Mouse (Mus musculus) limb, embryonic 14.5 days (tissue): ENCODE measurements at regions not wholly inside any gene's neighbourhood (a gene's known extent, or its start where the extent isn't known, plus 50 kb on each side); places are given as distances from the start of the nearest gene placed in this dataset.

Experiments
- ATAC-seq: fragments of 200-750 bp; cut with Nextera tagmentation; 2 replicates; pipeline ENCODE4 v1.8.0; 2017; ENCODE audit warnings: low read depth, moderate number of reproducible peaks, moderate TSS enrichment; ENCODE audit not compliant: low FRiP score
- DNase-seq: peaks from one replicate; pipeline ENCODE4 v3.0.0-alpha.2; 2015; ENCODE audit warnings: low spot score
- H3K27ac ChIP-seq: fragments of 300-500 bp; sonication (generic); replicated peaks from 2 replicates; pipeline ENCODE4 v1.5.1; 2014; ENCODE audit warnings: low read depth, mild to moderate bottlenecking, low read length, moderate library complexity, mixed read lengths
- H3K27me3 ChIP-seq: fragments of 300-500 bp; sonication (generic); 2 replicates; pipeline ENCODE4 v1.6.1; 2014; ENCODE audit warnings: low read length, mixed read lengths; ENCODE audit not compliant: control insufficient read depth, insufficient read depth
- H3K36me3 ChIP-seq: fragments of 300-500 bp; sonication (generic); 2 replicates; pipeline ENCODE4 v1.6.1; 2014; ENCODE audit warnings: mild to moderate bottlenecking, low read length, moderate library complexity, mixed read lengths; ENCODE audit not compliant: control insufficient read depth, insufficient read depth
- H3K4me1 ChIP-seq: fragments of 300-500 bp; sonication (generic); 2 replicates; pipeline ENCODE4 v1.6.1; 2014; ENCODE audit warnings: antibody characterized with exemption, low read length, mixed read lengths; ENCODE audit not compliant: control insufficient read depth, insufficient read depth
- H3K4me2 ChIP-seq: fragments of 300-500 bp; sonication (generic); replicated peaks from 2 replicates; pipeline ENCODE4 v1.6.1; 2014; ENCODE audit warnings: low read depth, mild to moderate bottlenecking, low read length, moderate library complexity; ENCODE audit not compliant: severe bottlenecking
- H3K4me3 ChIP-seq: fragments of 300-500 bp; sonication (generic); replicated peaks from 2 replicates; pipeline ENCODE4 v1.5.1; 2014; ENCODE audit warnings: low read length
- H3K9ac ChIP-seq: fragments of 300-500 bp; sonication (generic); 2 replicates; pipeline ENCODE4 v1.6.1; 2014; ENCODE audit warnings: mild to moderate bottlenecking, low read depth, low read length, moderate library complexity; ENCODE audit not compliant: severe bottlenecking
- H3K9me3 ChIP-seq: fragments of 300-500 bp; sonication (generic); 2 replicates; pipeline ENCODE4 v1.6.1; 2016; ENCODE audit warnings: low read length; ENCODE audit not compliant: control insufficient read depth
- POLR2A ChIP-seq: fragments of 200-500 bp; IDR thresholded peaks from 2 replicates; pipeline ENCODE4 v1.8.0; 2012; ENCODE audit warnings: inconsistent platforms, mild to moderate bottlenecking, moderate library complexity, borderline replicate concordance; ENCODE audit not compliant: insufficient read depth, insufficient read length; ENCODE audit errors: extremely low read depth
- WGBS: fragments of 180-500 bp; shearing (Covaris S2); extraction: QIAGEN DNeasy Blood & Tissue Kit; methylation state at CpG from one replicate; pipeline ENCODE4 v1.1.7; 2014; 5-methylcytosine and 5-hydroxymethylcytosine counted together

DNA sequence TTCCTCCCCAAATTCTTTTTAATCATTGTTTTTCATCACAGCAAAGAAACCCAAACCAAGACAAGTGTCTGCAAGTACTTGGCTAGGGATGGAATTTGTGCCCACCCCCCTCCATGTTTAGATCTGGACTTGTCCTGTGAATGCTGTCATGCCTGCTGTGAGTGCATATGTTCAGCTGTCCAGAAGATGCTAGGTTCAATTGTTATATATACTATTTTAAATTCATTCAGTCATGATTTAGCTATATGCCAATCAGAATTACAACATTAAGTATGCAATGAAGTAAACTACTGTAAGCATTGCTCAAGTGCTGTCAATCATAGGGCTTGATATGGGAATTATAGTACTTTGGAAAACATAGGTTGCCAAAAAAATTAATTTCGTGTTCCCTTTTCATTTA lies 94.5 kb upstream of the Ppfia2 start:
- ATAC-seq (no peak), DNase-seq (no peak)
- Histone ChIP-seq H3K9me3 (no peaks in the 10 kb centered on the region), H3K36me3 (no peaks in the 10 kb centered on the region), H3K4me1 (no peaks in the 10 kb centered on the region), H3K4me3 (no peak overlapping the region), H3K27ac (no peak overlapping the region), H3K9ac (no peak overlapping the region), H3K27me3 (no peaks in the 10 kb centered on the region), H3K4me2 (no peak overlapping the region)
- no peak for TF ChIP-seq POLR2A
- WGBS, result 71% methylated on average over 1 of the region's 1 CpGs

DNA sequence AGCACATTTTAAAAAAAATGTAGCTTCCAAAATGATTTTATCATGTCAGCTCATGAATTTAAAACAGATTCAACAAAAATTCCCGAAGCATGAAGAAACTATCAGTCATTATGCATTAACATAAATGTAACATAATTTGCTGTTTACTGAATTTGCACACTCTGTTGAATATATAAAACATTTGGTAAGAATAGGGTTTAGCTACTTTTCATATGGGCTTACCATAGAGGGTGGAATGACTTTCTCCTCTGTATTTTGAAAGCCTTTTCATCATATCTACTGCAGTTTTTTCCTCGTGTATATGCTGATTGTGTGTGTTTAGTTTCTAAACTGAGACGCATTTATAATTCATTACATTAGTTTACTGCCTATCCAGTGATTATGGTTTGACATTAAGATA lies 94.0 kb upstream of the Ppfia2 start:
- no peak overlapping the region for H3K4me3 ChIP-seq
- 79% methylated on average over 3 of the region's 3 CpGs for WGBS
- no peak overlapping the region for H3K27ac ChIP-seq
- DNase-seq (no peak), ATAC-seq (no peak)
- H3K9me3 ChIP-seq, result no peaks in the 10 kb centered on the region
- TF ChIP-seq POLR2A, result no peak
- no peak overlapping the region for H3K9ac ChIP-seq
- no peaks in the 10 kb centered on the region for H3K27me3 ChIP-seq
- no peak overlapping the region for H3K4me2 ChIP-seq
- no peaks in the 10 kb centered on the region for H3K36me3 ChIP-seq
- H3K4me1 ChIP-seq, result no peaks in the 10 kb centered on the region

DNA sequence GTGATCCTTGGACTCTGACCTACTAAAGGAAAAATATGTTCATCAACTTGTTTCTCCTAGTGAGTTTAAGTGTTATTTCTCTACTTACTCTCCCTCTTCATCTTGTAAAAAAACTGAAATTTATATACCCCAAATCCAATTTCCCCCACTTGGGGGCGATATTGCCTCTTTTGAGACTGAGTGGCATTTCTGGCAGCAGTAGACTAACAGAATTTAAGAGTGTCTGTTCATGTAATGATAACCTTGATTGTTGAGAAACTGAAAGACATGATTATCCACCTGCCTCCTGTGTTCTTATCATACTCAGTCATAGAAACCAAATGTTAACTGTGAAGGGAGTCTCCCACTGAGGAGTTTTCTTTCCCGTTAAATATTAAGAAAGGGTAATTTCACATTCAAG lies 89.5 kb upstream of the Ppfia2 start:
- no peak overlapping the region for H3K4me2 ChIP-seq
- WGBS, result 60% methylated on average over 2 of the region's 2 CpGs

DNA sequence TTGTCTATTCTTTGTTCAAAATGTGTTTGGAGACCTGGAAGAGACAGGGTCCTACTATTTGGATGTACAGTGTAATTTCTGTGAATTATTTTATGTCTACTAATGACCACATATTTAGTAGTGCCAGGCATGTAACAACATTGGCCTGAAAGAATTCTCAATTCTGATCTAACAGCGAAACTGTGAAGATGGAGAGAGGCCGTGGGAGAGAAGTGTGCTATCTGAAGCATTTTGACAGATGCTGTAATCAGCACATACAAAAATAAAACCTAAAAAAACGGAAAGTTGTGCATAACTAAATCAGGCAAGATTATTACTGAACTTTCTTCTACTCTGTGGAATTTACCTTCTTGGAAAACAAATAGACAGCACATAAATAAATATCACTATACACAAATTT lies 61.4 kb upstream of the Ppfia2 start:
- Histone ChIP-seq H3K36me3 (no peaks in the 10 kb centered on the region), H3K27me3 (no peaks in the 10 kb centered on the region)
- WGBS, result 82% methylated on average over 3 of the region's 3 CpGs

More for the DNA sequence above, 89.5 kb upstream of the Ppfia2 start:
- no peak overlapping the region for H3K4me3 ChIP-seq
- ATAC-seq (no peak), DNase-seq (no peak)
- H3K9me3 ChIP-seq, result no peaks in the 10 kb centered on the region
- no peak overlapping the region for H3K27ac ChIP-seq
- H3K27me3 ChIP-seq, result no peaks in the 10 kb centered on the region
- H3K9ac ChIP-seq, result no peak overlapping the region
- H3K4me1 ChIP-seq, result no peaks in the 10 kb centered on the region
- H3K36me3 ChIP-seq, result no peaks in the 10 kb centered on the region
- no peak for TF ChIP-seq POLR2A

DNA sequence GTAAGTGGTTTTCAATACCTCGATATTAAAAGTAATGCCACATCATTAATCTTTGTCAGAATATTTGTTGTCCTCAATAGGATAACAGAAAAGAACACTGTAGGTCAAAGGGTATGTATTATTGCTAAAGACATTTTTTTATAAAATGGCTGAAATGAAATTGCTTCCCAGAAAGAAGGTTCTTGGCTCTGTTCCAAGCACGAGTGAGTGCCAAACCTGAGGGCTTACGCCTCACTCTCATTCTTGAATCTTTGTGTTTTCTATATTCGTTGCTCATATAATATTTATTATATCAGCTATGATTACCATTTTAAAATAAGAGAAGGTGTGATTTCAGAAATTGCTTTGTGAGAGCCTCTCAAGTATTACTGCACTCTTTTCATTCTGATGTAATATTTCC lies 57.0 kb upstream of the Ppfia2 start:
- Histone ChIP-seq H3K4me1 (no peaks in the 10 kb centered on the region), H3K27me3 (no peaks in the 10 kb centered on the region), H3K9ac (no peak overlapping the region), H3K4me2 (no peak overlapping the region), H3K27ac (no peak overlapping the region), H3K36me3 (no peaks in the 10 kb centered on the region), H3K9me3 (no peaks in the 10 kb centered on the region), H3K4me3 (no peak overlapping the region)
- DNase-seq, result peak; percentile 6
- 70% methylated on average over 4 of the region's 4 CpGs for WGBS
- no peak for TF ChIP-seq POLR2A
- no peak for ATAC-seq

More for the DNA sequence above, 61.4 kb upstream of the Ppfia2 start:
- TF ChIP-seq POLR2A, result no peak
- Histone ChIP-seq H3K9me3 (no peaks in the 10 kb centered on the region), H3K4me1 (no peaks in the 10 kb centered on the region), H3K27ac (no peak overlapping the region), H3K9ac (no peak overlapping the region), H3K4me2 (no peak overlapping the region), H3K4me3 (no peak overlapping the region)
- no peak for DNase-seq
- ATAC-seq, result no peak

DNA sequence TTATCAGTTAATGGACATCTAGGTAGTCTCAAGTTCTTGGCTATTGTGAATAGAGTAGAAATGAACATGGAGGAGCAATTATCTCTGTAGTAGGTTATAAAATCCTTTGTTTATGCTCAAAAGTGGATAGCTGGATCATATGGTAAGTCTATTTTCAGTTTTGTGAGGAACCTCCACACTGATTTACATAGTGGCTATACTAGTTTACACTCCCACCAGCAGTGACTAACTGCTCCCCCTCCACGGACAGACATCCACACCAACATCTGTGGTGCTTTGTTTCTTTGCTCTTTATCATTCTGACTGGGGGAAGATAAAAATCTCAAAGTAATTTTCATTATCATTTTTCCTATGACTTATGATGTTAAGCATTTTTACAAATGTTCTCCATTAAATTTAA lies 55.1 kb upstream of the Ppfia2 start:
- DNase-seq, result no peak
- 83% methylated on average over 1 of the region's 1 CpGs for WGBS
- Histone ChIP-seq H3K27me3 (no peaks in the 10 kb centered on the region), H3K4me3 (no peak overlapping the region), H3K9me3 (no peaks in the 10 kb centered on the region), H3K27ac (no peak overlapping the region), H3K4me1 (no peaks in the 10 kb centered on the region), H3K9ac (no peak overlapping the region), H3K36me3 (no peaks in the 10 kb centered on the region), H3K4me2 (no peak overlapping the region)
- no peak for TF ChIP-seq POLR2A
- ATAC-seq, result no peak
